Mouse (Mus musculus) midbrain, embryonic 15.5 days (tissue): ENCODE data around the gene Chst3. TPM values are rescaled to one million over a fixed set of nuclear protein-coding genes. Genes with fewer than 3 reads are reported as not detected.
"Not testable (repeated sequence)": the region's sequence is repeated elsewhere in the genome, so short reads cannot be mapped to it uniquely, and the experiment has no call there.

ENCODE experiments used
- ATAC-seq: fragments of 200-750 bp; cut with Nextera tagmentation; replicated peaks from 2 replicates; pipeline ENCODE4 v1.8.0; 2017; ENCODE audit warnings: moderate TSS enrichment
- H3K27ac ChIP-seq: fragments of 300-500 bp; sonication (generic); 2 replicates; pipeline ENCODE4 v1.5.1; 2015; ENCODE audit warnings: mild to moderate bottlenecking, inconsistent platforms
- H3K27me3 ChIP-seq: fragments of 300-500 bp; sonication (generic); replicated peaks from 2 replicates; pipeline ENCODE4 v1.6.1; 2015; ENCODE audit warnings: inconsistent platforms
- H3K36me3 ChIP-seq: fragments of 300-500 bp; sonication (generic); replicated peaks from 2 replicates; pipeline ENCODE4 v1.6.1; 2015; ENCODE audit warnings: inconsistent platforms
- H3K4me1 ChIP-seq: fragments of 300-500 bp; sonication (generic); 2 replicates; pipeline ENCODE4 v1.6.1; 2015; ENCODE audit warnings: inconsistent platforms
- H3K4me2 ChIP-seq: fragments of 300-500 bp; sonication (generic); 2 replicates; pipeline ENCODE4 v1.6.1; 2015; ENCODE audit warnings: inconsistent platforms, mild to moderate bottlenecking, moderate library complexity
- H3K4me3 ChIP-seq: fragments of 300-500 bp; sonication (generic); 2 replicates; pipeline ENCODE4 v1.5.1; 2015; ENCODE audit warnings: mild to moderate bottlenecking, inconsistent platforms
- H3K9ac ChIP-seq: fragments of 300-500 bp; sonication (generic); 2 replicates; pipeline ENCODE4 v1.6.1; 2015; ENCODE audit warnings: mild to moderate bottlenecking, inconsistent platforms
- H3K9me3 ChIP-seq: fragments of 300-500 bp; sonication (generic); 2 replicates; pipeline ENCODE4 v1.6.1; 2016; ENCODE audit warnings: inconsistent platforms
- WGBS: fragments of 180-500 bp; shearing (Covaris S2); methylation state at CpG from one replicate; pipeline ENCODE4 v1.1.7; 2015; ENCODE audit warnings: mixed read lengths; 5-methylcytosine and 5-hydroxymethylcytosine counted together
- polyA plus RNA-seq: library from polyadenylated mRNA; unstranded; fragments of >200 nt; fragmentation: Nextera tagmentation; extraction: Ambion mirVana; gene quantifications from 2 replicates; pipeline ENCODE4 v1.2.1, GENCODE M21; 2015

The Chst3 gene
- polyA plus RNA-seq, 1 experiment from 2014 or later, result 1.1 TPM

DNA sequence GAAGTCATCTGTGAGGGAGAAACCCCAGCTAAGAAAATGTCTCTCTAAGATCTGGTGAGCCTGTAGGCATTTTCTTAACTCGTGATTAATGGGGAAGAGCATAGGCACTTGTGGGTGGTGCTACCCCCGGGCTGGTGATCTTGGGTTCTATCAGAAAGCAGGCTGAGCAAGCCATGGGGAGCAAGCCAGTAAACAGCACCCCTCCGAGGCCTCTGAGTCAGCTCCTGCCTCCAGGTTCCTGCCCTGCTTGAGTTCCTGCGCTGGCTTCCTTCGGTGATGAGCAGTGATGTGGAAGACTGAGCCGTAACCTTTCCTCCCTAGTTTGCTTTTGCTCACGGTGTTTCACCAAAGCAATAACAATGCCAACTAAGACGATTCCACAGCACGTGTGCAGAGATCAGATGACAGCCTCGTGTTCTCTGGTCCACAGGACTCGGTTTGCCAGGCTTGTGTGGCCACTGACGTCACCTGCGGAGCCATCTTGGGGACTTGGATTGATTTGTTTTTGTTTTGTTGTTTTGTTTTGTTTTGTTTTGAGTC is 31.4 kb upstream of the Chst3 start:
- Histone ChIP-seq H3K4me2 (no peak overlapping the region), H3K36me3 (no peaks in the 10 kb centered on the region), H3K4me1 (no peaks in the 10 kb centered on the region), H3K9me3 (no peaks in the 10 kb centered on the region), H3K9ac (no peak overlapping the region), H3K4me3 (no peak overlapping the region), H3K27ac (no peak overlapping the region), H3K27me3 (no peaks in the 10 kb centered on the region)
- 80% methylated on average over 13 of the region's 13 CpGs for WGBS
- no peak for ATAC-seq

- H3K9ac ChIP-seq, H3K4me2 ChIP-seq, H3K4me3 ChIP-seq, H3K27me3 ChIP-seq, ATAC-seq, H3K27ac ChIP-seq, H3K36me3 ChIP-seq, H3K4me1 ChIP-seq, H3K9me3 ChIP-seq: not testable (repeated sequence)
- 88% methylated on average over 3 of the region's 3 CpGs for WGBS
These were observed 29.3 kb upstream of the Chst3 start for GRCm38 (mm10) chr10:60248345-60248744.

DNA sequence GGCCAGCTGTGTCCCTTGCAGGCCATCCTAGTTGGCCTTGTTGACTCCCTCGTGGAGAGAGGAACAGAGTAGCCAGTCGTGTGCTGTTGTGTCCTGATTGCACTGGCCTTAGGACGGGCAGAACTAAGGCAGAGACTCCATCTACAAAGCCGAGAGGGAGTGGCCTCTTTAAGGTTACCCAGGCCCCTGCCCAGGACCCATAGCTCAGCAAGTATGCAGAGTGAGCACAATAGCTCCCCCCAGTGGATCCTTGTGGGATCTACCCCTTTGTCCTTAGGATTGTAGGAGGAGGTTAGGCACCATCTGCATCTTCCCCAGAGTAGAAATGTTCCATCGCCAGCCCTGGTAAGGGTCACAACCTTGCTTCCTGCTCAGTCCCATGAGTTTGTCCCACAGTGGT is 27.5 kb upstream of the Chst3 start:
- H3K4me2 ChIP-seq, result no peak overlapping the region
- H3K4me3 ChIP-seq, result no peak overlapping the region
- ATAC-seq, result no peak
- H3K9ac ChIP-seq, result no peak overlapping the region
- H3K27me3 ChIP-seq, result no peaks in the 10 kb centered on the region
- H3K4me1 ChIP-seq, result no peaks in the 10 kb centered on the region
- WGBS, result 37% methylated on average over 5 of the region's 5 CpGs
- no peak overlapping the region for H3K27ac ChIP-seq
- H3K36me3 ChIP-seq, result no peaks in the 10 kb centered on the region
- no peaks in the 10 kb centered on the region for H3K9me3 ChIP-seq

DNA sequence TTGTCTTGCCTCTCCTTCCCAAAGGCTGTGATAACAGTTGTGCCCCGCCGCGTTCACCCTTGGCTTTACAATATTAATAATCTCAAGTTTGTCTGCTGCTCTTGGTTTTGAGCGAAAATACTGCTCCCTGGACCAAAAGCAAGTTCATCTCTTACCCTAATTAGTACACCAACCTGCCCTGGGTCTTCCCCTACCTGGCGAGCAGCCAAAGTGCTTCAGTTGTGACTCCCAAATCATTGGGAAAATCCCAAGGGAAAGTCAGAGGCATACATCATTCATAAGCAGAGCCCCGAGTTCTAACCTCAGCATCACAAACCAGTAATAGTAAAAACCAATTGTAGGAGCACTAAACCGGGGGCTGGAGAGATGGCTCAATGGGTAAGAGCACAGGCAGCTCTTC is 26.6 kb upstream of the Chst3 start:
- Histone ChIP-seq H3K4me1 (no peaks in the 10 kb centered on the region), H3K9ac (no peak overlapping the region), H3K27me3 (no peaks in the 10 kb centered on the region), H3K27ac (no peak overlapping the region), H3K4me3 (no peak overlapping the region), H3K9me3 (no peaks in the 10 kb centered on the region), H3K4me2 (no peak overlapping the region), H3K36me3 (no peaks in the 10 kb centered on the region)
- ATAC-seq, result no peak
- 74% methylated on average over 7 of the region's 7 CpGs for WGBS

DNA sequence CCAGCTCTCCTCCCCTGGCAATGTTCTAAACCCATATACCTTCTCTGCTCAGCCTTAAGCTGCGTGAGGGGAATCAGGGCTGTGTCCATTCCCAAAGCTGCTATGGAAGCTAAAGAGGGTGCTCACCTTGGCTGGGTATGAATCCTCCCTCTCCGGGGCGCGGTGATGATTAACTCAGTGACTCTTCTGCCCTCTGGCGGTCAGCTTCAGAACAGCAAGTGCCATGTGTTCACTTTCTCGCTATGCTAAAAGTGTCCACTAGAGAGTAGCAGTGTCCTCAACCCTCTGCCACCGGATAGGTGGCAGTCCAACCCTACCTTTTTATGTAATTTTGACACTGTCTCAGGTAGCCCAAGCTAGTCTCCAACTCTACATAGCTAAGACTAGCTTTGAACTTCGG is 26.0 kb upstream of the Chst3 start:
- H3K4me2 ChIP-seq, result no peak overlapping the region

DNA sequence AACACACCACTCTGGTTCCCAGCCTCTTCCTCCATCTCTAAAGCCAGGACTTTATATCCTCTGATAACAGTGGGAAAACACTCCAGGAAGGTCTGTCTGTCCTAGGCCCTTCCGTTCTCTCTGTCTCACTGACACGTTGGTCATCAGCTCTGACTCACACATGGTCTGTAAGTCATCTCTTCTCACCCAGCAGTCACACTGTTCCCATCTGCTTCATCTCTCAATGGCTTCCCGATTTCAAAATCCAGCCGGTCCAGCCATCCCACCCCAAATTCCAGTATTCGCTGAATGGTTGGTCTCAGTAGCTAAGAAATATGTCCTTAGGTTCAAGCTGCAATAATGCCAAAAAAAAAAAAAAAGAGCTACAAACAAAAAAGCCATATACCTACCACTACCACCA is 24.9 kb upstream of the Chst3 start:
- Histone ChIP-seq H3K9ac (no peak overlapping the region), H3K36me3 (no peaks in the 10 kb centered on the region)
- 96% methylated on average over 5 of the region's 5 CpGs for WGBS

More for the DNA sequence above, 26.0 kb upstream of the Chst3 start:
- Histone ChIP-seq H3K4me3 (no peak overlapping the region), H3K9me3 (no peaks in the 10 kb centered on the region), H3K36me3 (no peaks in the 10 kb centered on the region), H3K27me3 (no peaks in the 10 kb centered on the region), H3K27ac (no peak overlapping the region), H3K9ac (no peak overlapping the region), H3K4me1 (no peaks in the 10 kb centered on the region)
- under 1% methylated on average over 8 of the region's 8 CpGs for WGBS
- peak; percentile 78 for ATAC-seq

GRCm38 (mm10) chr10:60240416-60240815 is 21.4 kb upstream of the Chst3 start:
- WGBS, result 89% methylated on average over 6 of the region's 6 CpGs
- no peaks in the 10 kb centered on the region for H3K9me3 ChIP-seq
- no peak overlapping the region for H3K27ac ChIP-seq
- no peaks in the 10 kb centered on the region for H3K27me3 ChIP-seq
- no peak overlapping the region for H3K9ac ChIP-seq
- no peak overlapping the region for H3K4me3 ChIP-seq
- H3K4me1 ChIP-seq, result no peaks in the 10 kb centered on the region
- ATAC-seq, result no peak
- H3K4me2 ChIP-seq, result no peak overlapping the region
- H3K36me3 ChIP-seq, result no peaks in the 10 kb centered on the region

More for the DNA sequence above, 24.9 kb upstream of the Chst3 start:
- no peak overlapping the region for H3K4me3 ChIP-seq
- H3K4me1 ChIP-seq, result no peaks in the 10 kb centered on the region
- no peak for ATAC-seq
- H3K27me3 ChIP-seq, result no peaks in the 10 kb centered on the region
- H3K4me2 ChIP-seq, result no peak overlapping the region
- H3K9me3 ChIP-seq, result no peaks in the 10 kb centered on the region
- no peak overlapping the region for H3K27ac ChIP-seq

- H3K9ac ChIP-seq, result no peak overlapping the region
- 69% methylated on average over 10 of the region's 10 CpGs for WGBS
- ATAC-seq, result no peak
- no peak overlapping the region for H3K27ac ChIP-seq
- H3K4me3 ChIP-seq, result no peak overlapping the region
- H3K4me1 ChIP-seq, result no peaks in the 10 kb centered on the region
- no peaks in the 10 kb centered on the region for H3K36me3 ChIP-seq
- H3K9me3 ChIP-seq, result no peaks in the 10 kb centered on the region
- H3K4me2 ChIP-seq, result no peak overlapping the region
- H3K27me3 ChIP-seq, result no peaks in the 10 kb centered on the region
These were observed 18.6 kb upstream of the Chst3 start for GRCm38 (mm10) chr10:60237475-60238154.

- not testable (repeated sequence) for ATAC-seq, H3K27me3 ChIP-seq, H3K4me3 ChIP-seq, H3K9me3 ChIP-seq, H3K27ac ChIP-seq, H3K36me3 ChIP-seq, H3K4me1 ChIP-seq, H3K9ac ChIP-seq, H3K4me2 ChIP-seq
- WGBS, result 88% methylated on average over 6 of the region's 6 CpGs
These were observed 16.8 kb upstream of the Chst3 start for GRCm38 (mm10) chr10:60235876-60236275.

GRCm38 (mm10) chr10:60234006-60234405 is 14.9 kb upstream of the Chst3 start:
- Histone ChIP-seq H3K36me3 (no peaks in the 10 kb centered on the region), H3K4me3 (no peak overlapping the region), H3K9me3 (no peaks in the 10 kb centered on the region), H3K27me3 (no peaks in the 10 kb centered on the region), H3K4me2 (no peak overlapping the region), H3K4me1 (no peaks in the 10 kb centered on the region), H3K9ac (no peak overlapping the region), H3K27ac (no peak overlapping the region)
- ATAC-seq, result no peak
- WGBS, result 78% methylated on average over 9 of the region's 9 CpGs

DNA sequence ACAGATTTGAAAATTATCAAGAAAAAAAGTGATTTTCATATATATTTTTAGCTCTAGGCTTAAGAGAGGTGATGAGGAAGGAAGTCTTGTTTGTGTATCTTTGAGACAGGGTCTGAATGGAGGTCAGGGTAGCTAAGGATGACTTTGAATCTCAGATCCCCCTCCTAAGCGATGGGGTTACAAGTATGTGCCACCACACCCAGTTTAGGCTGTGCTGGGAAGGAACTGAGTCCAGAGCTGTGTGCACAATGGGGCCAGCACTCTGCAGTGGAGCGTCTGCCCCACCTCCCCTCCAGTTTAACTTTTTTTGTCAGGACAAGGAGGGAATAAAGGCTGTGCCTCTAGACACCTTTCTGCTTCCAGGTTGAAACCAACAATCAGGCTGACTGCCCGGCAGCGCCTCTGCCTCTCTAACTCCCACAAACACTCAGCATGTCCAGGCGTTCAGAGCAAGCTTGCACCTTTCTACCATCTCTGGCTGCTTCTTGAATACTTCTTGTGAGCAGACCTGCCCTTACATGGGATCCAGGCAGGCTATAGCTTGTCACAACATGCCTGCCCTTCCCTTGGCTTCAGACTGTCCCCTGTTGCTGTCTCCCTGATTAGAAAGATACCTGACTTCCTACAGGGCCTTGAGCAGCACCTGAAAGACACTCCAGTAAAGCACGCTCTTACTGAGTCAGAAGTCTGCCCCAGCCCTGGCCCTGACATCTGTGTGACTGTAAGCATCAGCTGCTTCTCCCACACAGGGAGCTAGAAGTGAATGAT is 11.4 kb upstream of the Chst3 start:
- Histone ChIP-seq H3K9ac (no peak overlapping the region), H3K27ac (no peak overlapping the region), H3K27me3 (no peaks in the 10 kb centered on the region), H3K4me1 (no peaks in the 10 kb centered on the region), H3K36me3 (no peaks in the 10 kb centered on the region), H3K9me3 (no peaks in the 10 kb centered on the region), H3K4me2 (no peak overlapping the region), H3K4me3 (no peak overlapping the region)
- WGBS, result 74% methylated on average over 6 of the region's 6 CpGs
- no peak for ATAC-seq

DNA sequence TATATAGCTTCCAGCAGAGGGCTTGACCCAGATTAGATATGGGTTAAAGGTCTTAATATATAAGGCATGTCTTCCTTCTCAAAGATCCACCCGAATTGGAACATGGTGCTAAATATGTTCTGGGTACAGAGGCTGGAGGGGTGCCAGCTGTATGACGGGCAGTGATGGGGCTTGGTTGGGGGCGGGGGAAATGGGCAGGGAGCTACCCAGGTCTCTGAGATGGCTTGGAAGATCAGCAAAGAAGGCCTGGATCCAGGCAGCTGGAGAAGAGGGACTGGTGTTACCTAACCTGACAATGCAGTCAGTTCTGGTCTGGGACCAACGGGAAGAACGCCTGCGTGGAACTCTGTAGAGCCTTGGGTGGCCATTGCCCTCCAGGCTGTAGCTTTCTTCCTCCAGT is 10.1 kb upstream of the Chst3 start:
- Histone ChIP-seq H3K9me3 (no peaks in the 10 kb centered on the region), H3K36me3 (no peaks in the 10 kb centered on the region), H3K4me3 (no peak overlapping the region), H3K9ac (no peak overlapping the region), H3K27ac (no peak overlapping the region), H3K4me1 (no peaks in the 10 kb centered on the region), H3K4me2 (no peak overlapping the region), H3K27me3 (no peaks in the 10 kb centered on the region)
- WGBS, result 92% methylated on average over 6 of the region's 6 CpGs
- ATAC-seq, result no peak

DNA sequence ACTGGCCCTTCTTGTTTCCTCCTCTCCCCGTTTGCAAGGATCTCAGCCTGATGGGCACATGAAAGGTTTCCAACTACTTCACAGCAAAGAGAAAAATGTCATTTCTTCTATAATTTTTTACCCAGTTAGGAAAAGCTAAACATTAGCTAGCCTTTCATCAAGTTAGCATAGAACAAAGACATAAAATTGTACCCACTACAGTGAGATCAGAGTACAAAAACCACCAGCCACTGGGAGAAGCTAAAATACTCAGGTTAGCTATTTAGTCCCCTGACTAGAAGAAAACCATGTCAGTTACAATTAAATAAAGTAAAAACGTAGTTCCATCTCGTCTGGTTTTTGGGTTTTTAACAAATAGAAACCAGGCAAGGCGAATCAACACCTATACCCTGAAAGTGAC is 8.6 kb upstream of the Chst3 start:
- no peaks in the 10 kb centered on the region for H3K9me3 ChIP-seq
- 83% methylated on average over 4 of the region's 4 CpGs for WGBS
- H3K36me3 ChIP-seq, result no peaks in the 10 kb centered on the region
- ATAC-seq, result no peak
- H3K4me3 ChIP-seq, result no peak overlapping the region
- H3K27ac ChIP-seq, result no peak overlapping the region
- H3K4me1 ChIP-seq, result no peaks in the 10 kb centered on the region
- no peak overlapping the region for H3K4me2 ChIP-seq
- no peaks in the 10 kb centered on the region for H3K27me3 ChIP-seq
- H3K9ac ChIP-seq, result no peak overlapping the region
